Mouse (Mus musculus) spleen, postnatal 14 days (tissue): ENCODE results near the gene Cers3.

ENCODE experiments used
- DNase-seq, 2 experiments: peaks; one replicate each; pipeline ENCODE4 v3.0.0; 2021 to 2022; ENCODE audit warnings: low spot score in 2 of 2

The Cers3 gene

DNA sequence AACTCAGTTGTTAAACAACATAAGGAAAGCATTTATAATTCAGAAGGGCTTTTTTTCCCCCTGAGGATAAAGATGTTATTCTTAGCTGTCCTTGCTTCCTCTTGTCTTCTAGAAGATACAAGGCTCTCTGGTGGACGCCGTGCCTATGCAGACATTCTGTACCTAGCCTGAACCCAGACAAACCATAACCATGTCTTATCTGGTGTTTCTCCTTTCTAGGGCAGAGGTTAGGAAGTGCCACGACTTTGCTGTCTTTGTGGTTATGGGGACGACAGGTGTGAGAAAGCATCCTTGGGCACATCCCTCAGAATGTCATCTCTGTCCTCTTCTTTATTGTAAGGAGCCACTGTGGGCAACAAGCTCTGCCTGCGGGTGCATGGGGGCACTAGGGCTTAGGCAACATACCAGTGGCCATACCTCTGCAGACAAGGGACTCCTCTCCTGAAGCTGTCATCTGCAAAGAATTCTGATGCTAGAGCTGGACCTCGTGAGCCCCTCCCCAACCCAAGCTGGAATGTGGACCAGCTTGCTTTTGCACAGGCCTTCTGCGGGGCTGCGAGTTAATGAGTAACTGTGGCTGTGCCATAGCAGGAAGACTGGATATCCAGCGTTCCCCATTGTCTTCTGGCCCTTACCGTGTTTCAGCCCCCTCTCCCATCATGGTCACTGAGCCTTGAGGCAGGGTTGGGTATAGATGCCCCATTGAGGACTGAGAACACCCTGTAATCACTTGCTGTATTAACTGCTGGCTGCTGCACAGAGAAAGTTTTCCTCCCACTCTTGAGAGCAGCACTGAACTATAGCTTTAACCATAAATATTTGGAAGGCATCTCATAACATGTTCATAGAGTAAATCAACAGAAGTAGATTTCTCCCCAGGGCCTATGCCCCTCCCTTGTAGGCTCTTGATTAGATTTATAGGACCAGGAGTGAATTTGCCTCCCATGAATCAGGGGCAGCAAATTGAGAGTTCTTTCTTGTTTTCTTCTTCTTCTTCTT, 36.9 kb downstream of the Cers3 start:
- no peak for DNase-seq

DNA sequence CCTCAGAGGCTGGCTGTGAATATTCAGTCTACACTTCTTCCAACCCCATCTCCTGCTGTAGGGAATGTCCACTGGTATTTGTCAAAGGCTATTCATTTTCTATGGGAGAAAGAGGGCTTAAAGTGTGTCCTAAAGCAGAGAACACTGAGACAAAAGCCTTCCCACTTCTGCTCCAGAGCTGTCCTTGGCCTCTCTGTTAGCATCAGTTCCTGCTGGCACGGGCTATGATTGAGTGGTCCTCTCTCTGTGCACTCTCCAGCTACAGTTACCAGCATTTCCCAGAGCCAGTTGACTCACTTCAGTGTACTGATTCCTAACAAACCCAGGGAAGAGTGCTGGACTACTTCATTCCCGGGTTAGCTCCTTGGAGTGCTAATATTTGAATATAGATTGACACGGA, 43.2 kb downstream of the Cers3 start:
- no peak for DNase-seq

DNA sequence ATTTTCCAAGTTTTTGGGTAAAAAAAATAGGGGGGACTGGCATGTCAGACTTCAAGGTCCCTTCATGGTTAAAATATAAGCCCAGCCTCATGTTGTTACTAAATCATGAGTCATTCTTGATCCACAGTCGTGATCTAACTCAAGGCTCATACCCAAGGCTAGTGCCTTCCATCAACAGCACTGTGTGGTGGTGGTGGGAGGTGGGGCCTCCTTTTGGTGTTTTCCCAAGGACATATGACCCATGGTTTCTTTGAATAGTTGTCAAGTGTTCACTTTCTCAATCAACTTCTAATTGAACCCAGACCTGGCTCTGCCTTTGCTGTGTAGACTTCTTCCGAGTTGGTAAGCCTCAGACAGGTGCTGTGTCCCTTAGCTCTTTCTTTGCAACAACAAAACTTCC, 44.5 kb downstream of the Cers3 start:
- DNase-seq = no peak

DNA sequence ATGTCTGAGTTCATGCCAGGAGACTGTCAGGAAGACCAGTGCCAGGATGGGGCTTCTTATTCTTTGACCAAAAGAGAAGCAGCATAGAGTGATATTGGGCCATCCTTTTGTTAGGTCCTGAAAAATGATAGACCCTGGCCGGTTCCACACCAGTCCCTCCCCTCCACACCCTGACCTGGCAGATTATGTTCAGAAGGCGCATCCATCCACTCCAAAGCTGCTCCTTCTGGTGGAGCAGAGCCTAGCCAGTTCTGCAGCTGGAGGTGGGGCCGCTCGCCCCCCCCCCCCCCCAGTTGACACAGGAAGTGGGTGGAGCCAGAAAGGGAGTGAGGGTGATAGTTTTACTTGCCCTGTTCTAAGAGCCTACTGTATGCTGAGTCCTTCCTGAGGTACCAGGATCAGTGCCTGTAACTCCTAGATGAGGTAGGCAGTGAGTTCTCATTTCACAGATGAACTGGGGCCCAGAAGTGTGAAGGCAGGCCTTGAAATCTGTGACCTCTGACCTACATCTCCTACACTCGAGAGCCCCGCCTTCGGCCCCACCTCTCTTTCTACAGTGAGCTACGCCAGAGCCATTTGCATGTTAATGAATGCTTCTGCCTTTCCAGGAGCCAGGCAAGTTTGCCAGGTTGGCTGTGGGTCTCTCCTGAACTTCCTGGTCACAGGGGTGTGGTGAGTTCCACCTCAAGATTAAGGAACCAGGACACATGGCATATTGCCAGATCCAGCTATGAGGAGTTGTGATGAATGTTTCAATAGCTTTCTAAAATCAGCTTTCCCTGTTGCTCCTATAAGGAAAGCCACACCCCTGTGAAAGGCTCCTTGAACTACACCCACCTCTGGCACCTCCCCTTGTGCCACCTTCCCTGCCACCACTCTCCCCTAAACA, 46.8 kb downstream of the Cers3 start:
- DNase-seq = no peak

DNA sequence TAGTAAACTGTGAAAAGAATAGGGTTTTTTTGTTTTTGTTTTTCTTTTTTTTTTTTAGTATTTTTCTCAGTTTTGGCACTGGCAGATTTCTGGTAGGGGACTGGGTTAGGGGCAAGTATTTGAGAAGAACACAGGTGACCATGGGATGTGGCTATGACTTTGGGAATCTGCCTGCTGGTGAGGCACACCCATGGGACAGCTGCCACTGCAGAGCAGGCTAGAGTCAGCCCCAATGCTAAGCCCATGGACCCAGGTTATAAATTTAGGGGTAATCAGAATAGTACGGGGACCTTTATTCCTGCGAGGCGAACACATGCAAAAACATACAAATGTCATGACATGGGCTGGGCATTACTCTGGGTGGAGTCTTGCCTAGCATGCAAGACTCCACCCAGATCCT, 47.7 kb downstream of the Cers3 start:
- no peak for DNase-seq

DNA sequence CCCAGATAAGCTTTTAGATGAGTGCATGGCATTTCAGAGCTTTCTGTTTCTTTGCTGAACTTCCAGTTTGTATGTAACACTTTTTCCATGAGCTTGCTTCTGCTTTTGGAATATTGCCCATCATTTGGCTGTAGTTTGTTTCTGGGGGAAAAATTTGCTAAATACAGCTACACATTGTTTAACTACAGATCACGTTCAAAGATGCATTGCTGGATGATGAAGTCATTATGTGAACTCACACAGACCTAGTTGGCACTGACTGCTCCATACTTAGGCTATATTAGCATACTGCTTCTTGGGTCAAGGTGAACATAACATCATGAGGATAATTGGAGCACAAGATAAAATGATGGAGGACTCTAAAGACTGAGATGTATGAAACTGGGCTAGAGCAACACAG, 53.6 kb downstream of the Cers3 start:
- DNase-seq = no peak

DNA sequence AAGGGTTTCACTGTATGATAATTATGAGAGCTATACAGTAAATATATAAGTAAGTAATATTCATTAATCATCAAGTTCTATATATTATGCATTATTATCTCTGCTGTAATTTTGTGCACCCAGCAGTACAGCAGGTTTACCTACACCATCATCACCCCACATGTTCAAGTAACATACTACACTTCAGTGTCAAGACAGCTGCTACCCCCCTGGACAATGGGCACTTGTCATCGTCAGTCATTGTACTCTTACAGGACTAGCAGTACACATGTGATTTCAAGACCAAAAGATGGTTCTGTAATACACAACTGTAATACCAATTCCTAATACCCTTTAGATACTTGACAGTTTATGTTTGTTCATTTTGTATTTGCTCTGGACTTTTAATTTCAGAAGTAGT, 54.0 kb downstream of the Cers3 start:
- DNase-seq = no peak

DNA sequence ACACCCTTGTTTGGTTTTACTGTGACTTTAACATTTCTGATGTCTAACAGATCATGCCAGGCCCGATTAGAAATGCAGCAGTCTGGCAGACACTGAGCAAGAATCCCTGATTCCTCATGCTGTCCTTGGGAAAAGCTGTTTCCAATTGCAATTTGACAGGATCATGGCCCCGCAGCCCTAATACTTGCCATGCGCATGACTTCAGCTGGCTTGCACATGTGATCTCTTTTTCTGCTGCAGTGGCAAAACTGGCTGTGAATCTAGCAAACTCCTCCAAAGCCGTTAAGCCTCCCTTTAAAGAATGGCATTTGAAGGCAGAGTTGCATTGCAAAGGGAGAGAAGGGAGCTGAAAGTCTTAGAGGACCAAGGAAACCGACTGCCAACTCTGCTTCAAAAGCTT, 55.5 kb downstream of the Cers3 start:
- no peak for DNase-seq

DNA sequence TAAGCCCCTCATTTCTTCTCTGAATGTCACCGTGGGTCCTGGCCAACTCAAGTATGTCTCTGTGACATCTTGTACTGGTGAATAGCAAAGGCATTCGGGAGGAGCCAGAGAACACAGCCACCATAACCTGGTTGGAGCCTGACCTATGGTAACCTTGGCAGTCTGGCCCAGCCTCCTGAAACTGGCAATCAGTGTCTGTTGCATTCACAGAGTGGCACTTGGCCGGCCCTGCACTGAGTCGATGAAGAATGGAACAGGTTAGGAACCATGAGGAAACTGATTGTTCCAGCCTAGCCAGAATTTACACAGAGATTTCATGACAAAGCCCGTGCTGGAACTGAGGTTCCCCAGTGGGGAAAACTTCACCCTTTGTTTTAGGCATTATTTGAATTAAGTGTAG, 57.5 kb downstream of the Cers3 start:
- DNase-seq = no peak

DNA sequence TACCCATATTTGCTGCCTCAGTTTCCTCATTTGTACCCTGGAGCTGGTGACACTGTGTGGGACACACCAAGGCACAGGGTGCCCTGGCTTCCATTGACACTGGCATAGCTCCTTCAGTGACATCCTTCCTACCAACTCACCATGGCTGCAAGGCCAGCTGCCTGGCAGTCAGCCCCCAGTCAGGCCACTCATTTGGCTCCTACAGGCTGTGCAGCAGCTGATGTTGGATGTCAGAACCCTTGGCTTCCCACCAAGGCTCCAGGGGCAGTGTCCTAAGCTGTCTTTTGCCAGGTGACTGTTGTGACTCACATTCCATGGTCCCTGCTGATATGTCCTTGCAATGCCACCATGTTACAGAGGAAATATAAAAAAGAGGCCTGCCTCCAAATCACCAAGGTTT, 58.5 kb downstream of the Cers3 start:
- DNase-seq = no peak

DNA sequence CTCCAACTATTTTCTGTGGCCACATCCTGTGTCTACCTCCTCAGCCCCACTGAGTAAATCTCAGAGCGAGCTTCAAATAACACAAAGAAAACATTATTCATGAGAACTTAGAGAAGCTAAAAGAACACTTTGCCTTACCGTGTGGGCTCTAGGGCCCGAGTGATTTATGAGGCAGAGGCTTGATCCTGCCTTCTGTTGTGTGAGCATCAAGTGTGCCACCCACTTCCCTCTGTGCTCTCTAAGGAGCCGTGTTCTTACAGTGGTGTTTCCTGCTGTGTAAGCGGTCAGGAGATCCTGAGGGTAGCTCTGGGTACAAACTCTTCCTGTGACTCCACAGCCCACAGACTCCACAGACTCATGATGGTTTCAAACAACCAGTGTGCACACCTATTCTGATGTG, 60.5 kb downstream of the Cers3 start:
- no peak for DNase-seq

DNA sequence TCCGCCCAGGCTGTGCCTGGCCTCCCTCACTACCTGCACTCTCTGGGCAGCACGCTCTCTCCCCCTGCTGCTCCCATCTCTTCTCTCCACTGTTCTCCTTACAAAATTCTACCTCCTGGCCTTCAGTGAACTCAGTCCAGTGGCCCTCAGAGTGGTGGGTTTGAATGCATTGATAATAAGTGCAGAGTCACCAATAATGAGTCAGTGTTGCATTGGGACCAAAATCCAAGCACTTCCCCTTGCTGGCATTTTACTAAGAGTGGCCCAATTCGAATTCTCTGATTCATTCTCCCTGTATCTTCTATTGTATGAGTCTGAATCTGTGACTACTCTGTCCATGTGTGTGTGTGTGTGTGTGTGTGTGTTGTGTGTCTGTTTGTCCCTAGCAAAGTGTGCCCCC, 63.5 kb downstream of the Cers3 start:
- DNase-seq = no peak

DNA sequence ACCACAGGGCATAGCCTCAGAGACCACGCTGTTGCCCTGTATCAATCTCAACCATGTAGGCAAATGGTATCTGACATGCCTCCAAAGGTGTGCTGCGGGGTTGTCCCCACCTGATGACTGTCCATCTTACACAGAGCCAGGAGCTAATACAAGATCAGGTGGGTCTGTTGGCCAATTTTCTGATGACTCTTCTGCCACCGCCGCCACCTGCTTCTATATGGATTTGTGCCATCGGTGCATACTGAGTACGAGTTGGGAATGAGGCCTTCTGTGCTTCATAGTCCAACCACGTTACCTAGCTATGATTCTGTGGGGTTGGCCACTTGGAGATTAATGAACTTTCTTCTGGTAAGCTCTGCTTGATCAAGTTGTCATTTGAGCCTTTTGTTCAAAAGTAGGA, 67.1 kb downstream of the Cers3 start:
- DNase-seq = no peak

DNA sequence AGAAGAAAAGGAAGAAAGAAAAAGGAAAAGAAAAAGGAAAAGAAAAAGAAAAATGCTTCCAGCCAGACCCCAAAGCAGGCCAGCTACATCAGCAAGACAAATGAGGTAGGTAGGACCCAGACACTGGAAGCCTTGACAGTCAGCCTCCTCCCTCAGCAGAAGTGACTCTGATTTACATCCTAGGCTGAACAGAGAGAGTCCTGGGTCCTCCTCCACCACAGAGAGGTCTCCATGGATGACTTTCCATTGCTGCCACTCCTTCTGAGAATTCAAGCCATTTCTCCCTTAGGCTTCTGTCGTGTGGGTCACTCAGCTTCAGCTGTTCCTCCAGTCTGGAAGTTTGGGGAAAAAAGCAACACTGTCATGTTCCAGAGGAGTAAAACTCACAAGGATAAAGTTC, 68.0 kb downstream of the Cers3 start:
- no peak for DNase-seq

DNA sequence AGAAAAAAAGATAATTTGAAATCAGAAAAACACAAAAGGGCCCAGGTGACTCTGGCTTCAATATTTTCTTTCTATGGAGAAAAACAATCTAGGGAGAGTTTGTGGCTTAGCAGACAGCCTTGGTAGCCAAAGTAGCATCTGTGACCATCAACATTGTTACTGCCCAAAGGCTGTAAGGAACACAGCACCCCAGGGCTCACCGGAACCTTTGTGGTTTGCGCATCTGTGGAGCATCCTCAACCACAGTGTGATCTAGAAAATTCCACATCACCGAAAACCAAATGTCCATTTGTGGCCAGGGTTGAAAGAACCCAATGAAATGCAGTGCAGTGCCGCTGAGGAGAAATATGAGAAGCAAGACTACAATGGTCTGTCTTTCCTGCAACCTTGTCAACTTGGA, 69.0 kb downstream of the Cers3 start:
- no peak for DNase-seq

DNA sequence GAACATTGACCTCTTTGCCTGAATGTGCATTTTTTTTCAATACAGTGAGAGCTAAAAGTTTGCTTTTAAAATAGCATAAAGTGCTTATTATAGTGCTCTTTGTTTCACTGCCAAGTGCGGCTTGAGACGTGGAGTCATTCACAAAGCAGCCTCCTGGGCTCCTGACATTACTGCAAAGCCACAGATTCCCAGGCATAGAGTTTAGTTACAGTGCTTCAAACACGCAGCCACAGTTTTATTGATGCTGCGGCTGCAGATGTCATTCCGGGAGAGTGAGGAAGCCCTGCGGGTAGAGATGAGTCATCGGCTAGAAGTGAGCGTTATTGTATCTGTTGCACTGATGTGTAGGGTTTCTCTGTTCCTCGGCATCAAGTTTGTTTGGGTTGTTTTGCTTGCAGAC, 69.4 kb downstream of the Cers3 start:
- DNase-seq = no peak

DNA sequence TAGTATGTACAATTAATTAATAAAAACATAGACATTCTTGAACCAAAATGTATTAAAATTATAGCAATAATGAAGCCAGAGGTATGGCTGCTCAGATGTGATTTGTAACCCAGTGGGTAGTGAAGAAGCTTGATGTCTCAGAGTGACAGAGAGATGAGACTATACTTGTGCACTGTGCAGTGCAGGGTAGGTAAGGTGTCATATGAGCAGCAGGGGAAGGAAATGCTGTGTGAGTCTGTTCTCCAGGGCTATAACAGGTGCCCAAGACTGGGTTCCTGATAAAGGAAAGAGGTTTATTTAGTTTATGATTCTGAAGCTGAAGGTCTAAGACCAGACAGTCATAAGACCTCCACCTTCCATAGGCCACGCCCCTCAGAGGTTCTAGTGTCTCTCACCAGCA, 69.9 kb downstream of the Cers3 start:
- DNase-seq = no peak

DNA sequence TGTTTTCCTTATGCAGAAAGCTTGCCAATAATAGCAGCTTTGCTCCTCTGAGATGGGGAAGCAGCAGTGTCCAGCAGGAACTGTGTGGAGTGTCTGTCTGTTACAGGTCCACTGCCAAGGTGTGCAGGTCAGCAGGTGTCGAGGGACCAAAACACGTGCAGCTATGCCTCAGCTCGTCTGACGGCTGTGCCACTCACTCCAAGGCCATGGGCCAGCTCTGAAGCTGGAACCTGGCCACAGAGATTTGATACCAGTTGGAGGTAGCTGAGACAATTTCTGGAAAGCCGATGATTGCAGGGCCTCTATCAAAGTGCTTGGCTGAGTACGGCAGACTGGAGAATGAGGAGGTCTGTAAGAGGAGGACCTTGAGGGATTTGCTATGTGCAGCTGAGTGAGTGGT, 72.2 kb downstream of the Cers3 start:
- no peak for DNase-seq

DNA sequence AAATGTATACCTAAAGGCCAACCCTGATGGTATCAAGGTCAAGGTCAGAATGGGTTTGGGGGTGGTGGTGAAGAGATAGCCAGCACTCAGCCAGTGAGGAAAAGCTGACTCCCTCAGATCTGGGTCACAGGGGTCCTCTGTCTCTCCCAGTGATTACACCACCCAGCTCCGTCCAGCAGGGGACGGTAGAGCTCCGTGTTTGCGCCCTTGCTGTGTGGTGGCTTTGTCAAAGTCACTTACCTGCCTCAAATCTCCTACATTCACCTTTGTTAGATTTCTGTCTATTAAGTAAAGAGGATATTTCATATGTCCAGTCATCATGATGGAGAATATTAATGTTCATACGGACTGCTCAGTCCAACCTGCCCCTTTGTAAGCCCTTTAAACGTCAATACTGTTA, 76.7 kb downstream of the Cers3 start:
- DNase-seq = peak in 1 of 2 experiments; percentile 21

DNA sequence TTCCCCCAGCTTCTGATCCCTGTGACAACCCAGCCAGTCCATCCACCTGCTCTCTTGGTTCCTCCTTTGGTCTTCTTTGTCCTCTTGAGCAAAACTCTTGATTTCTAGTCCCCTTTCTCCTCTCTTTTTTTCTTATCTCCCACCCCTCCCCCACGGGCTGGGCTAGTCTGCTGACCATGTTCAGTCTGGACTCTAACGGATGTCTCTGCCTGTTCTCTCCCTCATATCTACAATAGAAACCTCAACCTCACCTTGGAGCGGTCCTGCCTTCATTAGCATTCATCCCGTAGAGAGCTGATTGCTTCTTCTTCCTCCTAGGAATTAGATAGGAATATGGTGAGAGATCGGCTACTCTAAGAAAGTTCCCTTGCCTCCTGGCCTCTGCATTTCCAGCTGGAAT, 87.5 kb downstream of the Cers3 start:
- DNase-seq = no peak

DNA sequence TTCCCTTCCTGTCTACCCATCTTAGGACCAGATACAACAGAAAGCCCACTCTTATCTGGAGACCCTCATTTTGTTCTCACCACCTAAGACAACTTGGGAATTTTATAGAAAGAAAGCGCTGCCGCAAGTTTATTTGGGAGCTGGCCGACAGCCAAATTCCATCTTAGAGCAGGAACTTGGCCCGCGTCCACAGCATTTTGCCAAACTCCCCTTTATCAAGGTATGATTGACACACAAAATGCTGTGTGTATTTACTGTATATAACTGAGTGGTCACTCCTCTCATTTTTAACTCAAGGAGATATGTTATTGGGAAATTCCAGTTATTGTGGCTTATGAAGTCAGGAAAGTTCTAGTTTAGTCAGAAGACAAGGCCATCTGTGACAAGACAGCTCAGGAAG, 88.0 kb downstream of the Cers3 start:
- no peak for DNase-seq

DNA sequence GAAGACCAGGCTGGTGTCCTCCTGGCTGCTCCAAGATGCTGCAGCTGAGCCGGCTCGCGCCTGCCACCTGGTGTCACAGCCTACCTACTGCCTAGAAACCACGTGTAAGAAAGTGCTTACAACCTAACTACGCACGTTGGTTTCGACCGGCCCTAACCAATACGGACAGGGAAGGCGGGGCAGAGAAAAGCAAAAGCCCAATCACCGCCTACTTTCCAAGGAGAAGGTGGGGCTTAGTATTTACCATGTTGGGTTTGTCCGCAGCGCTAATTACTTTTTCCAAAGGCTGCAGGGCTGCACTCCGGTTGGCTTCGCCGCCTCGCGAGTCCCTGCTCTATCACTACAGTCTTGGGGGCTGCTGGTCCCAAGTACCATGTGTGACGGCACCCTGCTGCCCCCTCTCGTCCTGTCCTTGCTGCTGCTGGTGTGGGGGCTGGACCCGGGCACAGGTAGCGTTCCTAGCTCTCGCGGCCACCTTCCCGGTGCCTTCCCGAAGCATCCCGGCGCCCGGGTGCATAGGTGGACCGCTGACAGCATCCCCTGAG, 96.2 kb downstream of the Cers3 start, which contains the start of gene Adamts17:
Adamts17 (plus strand) TSS at position 273 of the 545 bp plus-strand sequence.
- peak; percentile 49 to 67 for DNase-seq
